Mouse (Mus musculus) forebrain, embryonic 13.5 days (tissue): Measurements from ENCODE around the gene Pdzd2. TPM values are rescaled to one million over a fixed set of nuclear protein-coding genes. Genes with fewer than 3 reads are reported as not detected.

ENCODE experiments used
- ATAC-seq: fragments of 200-750 bp; cut with Nextera tagmentation; 2 replicates; pipeline ENCODE4 v1.8.0; 2017
- H3K27ac ChIP-seq: fragments of 300-500 bp; sonication (generic); 2 replicates; pipeline ENCODE4 v1.5.1; 2015; ENCODE audit warnings: inconsistent platforms, mild to moderate bottlenecking, moderate library complexity
- H3K27me3 ChIP-seq: fragments of 300-500 bp; sonication (generic); 2 replicates; pipeline ENCODE4 v1.6.1; 2015; ENCODE audit warnings: mild to moderate bottlenecking, inconsistent platforms
- H3K36me3 ChIP-seq: fragments of 300-500 bp; sonication (generic); 2 replicates; pipeline ENCODE4 v1.6.1; 2015; ENCODE audit warnings: mild to moderate bottlenecking, inconsistent platforms; ENCODE audit not compliant: poor library complexity, severe bottlenecking
- H3K4me1 ChIP-seq: fragments of 300-500 bp; sonication (generic); 2 replicates; pipeline ENCODE4 v1.6.1; 2015; ENCODE audit warnings: inconsistent platforms
- H3K4me2 ChIP-seq: fragments of 300-500 bp; sonication (generic); 2 replicates; pipeline ENCODE4 v1.6.1; 2015; ENCODE audit warnings: inconsistent platforms, mild to moderate bottlenecking, moderate library complexity
- H3K4me3 ChIP-seq: fragments of 300-500 bp; sonication (generic); 2 replicates; pipeline ENCODE4 v1.5.1; 2015; ENCODE audit warnings: mild to moderate bottlenecking, inconsistent platforms
- H3K9ac ChIP-seq: fragments of 300-500 bp; sonication (generic); 2 replicates; pipeline ENCODE4 v1.6.1; 2015; ENCODE audit warnings: mild to moderate bottlenecking, inconsistent platforms
- H3K9me3 ChIP-seq: fragments of 300-500 bp; sonication (generic); replicated peaks from 2 replicates; pipeline ENCODE4 v1.6.1; 2016; ENCODE audit warnings: inconsistent platforms
- WGBS: fragments of 180-500 bp; shearing (Covaris S2); methylation state at CpG from one replicate; pipeline ENCODE4 v1.1.7; 2015; 5-methylcytosine and 5-hydroxymethylcytosine counted together
- microRNA-seq: library from miRNA; unstranded; fragments of <30 nt; microRNA quantifications from one replicate; pipeline ENCODE4, GENCODE M21; 2016
- polyA plus RNA-seq: library from polyadenylated mRNA; unstranded; fragments of >200 nt; fragmentation: Nextera tagmentation; extraction: Ambion mirVana; gene quantifications from 2 replicates; pipeline ENCODE4 v1.2.1, GENCODE M21; 2015

The Pdzd2 gene
- polyA plus RNA-seq, 1 experiment from 2014 or later: 5.5 TPM

DNA sequence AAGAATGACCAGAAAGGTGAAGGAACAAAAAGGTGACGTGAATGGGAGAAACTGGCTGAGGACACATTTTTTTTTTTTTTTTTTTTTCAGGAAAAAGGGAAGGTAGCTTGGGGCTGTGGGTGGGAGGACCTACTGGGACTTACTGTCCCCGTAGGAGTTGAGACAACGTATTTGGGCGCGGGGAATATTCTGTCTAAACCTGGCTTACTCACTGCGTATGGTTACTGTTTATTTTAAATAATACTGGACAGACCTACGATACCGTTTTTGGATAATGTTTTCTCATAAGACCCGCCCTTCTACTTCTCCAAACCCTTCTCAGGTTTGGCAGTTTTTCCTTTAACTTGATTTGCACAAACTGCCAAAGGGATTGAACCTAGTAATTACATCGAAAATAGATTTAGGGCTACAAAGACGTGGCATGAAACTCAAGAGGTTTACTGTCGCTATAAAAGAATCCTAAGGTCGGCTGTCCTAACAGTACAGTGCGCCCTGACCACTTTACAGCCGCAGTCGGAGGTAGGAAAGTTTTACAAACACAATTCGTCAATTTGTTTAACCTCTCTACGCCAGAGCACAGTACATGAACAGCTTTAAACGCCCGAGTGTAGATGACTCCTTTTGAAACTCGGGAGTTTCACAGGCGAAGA, 419.2 kb downstream of the Pdzd2 start:
- Histone ChIP-seq H3K4me1 (peaks cover 25% of the 10 kb centered on the region), H3K4me2 (peak overlapping the region; percentile 77), H3K4me3 (peak overlapping the region; percentile 99), H3K36me3 (peaks cover 1% of the 10 kb centered on the region; the same call in 1 of the 2 replicates), H3K9me3 (no peaks in the 10 kb centered on the region), H3K9ac (peak overlapping the region; percentile 96), H3K27ac (peak overlapping the region; percentile 44; the same call in 1 of the 2 replicates), H3K27me3 (peaks cover 14% of the 10 kb centered on the region)
- ATAC-seq: no peak
- WGBS: 3% methylated on average over 22 of the region's 22 CpGs

DNA sequence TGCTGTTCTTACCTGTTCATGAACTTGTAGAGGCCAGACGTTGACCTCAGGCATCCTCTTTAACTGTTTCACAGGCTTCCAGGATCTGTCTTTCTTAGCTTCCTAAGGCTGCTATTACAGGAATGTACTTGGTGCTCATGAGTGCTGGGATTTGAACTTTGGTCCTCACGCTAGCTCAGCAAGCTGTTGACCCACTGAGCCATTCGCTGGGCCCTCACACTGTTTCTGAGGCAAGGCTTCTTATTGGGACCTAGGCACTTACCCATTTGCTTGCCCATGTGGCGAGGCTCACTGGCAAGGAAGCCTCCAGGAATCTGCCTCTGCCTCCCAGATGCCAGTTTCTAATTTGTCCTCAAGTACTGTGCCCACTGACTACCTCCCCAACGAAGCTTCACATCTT, 419.8 kb downstream of the Pdzd2 start:
- Histone ChIP-seq H3K9me3 (no peaks in the 10 kb centered on the region), H3K27ac (no peak overlapping the region), H3K36me3 (no peaks in the 10 kb centered on the region), H3K9ac (no peak overlapping the region), H3K27me3 (peaks cover 14% of the 10 kb centered on the region), H3K4me2 (peak overlapping the region; percentile 77; the same call in 1 of the 2 replicates), H3K4me3 (no peak overlapping the region), H3K4me1 (peaks cover 25% of the 10 kb centered on the region)
- ATAC-seq: no peak
- WGBS: 53% methylated on average over 5 of the region's 5 CpGs

DNA sequence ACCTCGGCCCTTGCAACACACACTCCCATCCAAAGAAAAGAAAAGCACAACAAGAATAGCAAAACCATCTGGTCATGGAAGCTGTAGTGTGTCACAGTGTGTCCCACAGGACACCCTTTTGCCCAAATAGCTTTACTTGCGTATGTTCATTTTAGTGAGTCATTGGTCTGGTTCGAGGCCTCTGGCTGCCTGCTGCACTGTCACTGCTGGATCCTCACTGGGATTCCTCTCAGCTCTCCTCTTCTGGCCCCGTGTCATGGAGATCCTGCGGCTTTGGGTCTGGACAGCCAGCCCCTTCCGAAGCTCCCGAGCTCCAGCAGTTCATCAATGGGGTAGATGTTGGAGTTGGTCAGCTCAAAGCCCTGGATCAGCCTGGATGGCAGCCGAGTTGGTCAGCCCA, 421.3 kb downstream of the Pdzd2 start:
- Histone ChIP-seq H3K4me2 (no peak overlapping the region), H3K9me3 (no peaks in the 10 kb centered on the region), H3K27ac (no peak overlapping the region), H3K27me3 (peaks cover 14% of the 10 kb centered on the region), H3K36me3 (no peaks in the 10 kb centered on the region), H3K4me3 (no peak overlapping the region), H3K9ac (no peak overlapping the region), H3K4me1 (peaks cover 13% of the 10 kb centered on the region)
- ATAC-seq: no peak
- 87% methylated on average over 8 of the region's 8 CpGs for WGBS

DNA sequence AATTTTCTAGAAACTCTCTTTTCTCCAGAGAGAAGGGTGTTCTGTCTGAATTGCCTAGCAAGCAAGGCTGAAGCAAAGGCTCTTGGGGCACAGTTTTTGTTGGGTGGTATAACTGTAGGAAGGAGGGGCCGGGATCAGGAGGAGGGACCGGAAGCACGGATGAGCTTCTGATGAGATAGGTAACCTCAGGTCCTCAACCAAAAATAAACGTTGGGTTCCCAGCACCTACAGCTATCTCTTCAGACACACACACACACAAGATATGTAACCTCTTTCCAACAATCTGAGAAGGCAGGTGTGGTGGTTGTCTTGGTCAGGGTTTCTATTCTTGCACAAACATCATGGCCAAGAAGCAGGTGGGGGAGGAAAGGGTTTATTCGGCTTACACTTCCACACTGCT, 422.4 kb downstream of the Pdzd2 start:
- peaks cover 14% of the 10 kb centered on the region for H3K27me3 ChIP-seq
- H3K4me3 ChIP-seq: no peak overlapping the region
- H3K4me1 ChIP-seq: 0 out of 2 replicates have a peak, but pooled peaks cover 2% of the 10 kb centered on the region
- H3K9me3 ChIP-seq: no peaks in the 10 kb centered on the region
- 82% methylated on average over 5 of the region's 5 CpGs for WGBS
- H3K27ac ChIP-seq: no peak overlapping the region
- ATAC-seq: no peak
- H3K9ac ChIP-seq: no peak overlapping the region
- H3K36me3 ChIP-seq: no peaks in the 10 kb centered on the region
- no peak overlapping the region for H3K4me2 ChIP-seq

DNA sequence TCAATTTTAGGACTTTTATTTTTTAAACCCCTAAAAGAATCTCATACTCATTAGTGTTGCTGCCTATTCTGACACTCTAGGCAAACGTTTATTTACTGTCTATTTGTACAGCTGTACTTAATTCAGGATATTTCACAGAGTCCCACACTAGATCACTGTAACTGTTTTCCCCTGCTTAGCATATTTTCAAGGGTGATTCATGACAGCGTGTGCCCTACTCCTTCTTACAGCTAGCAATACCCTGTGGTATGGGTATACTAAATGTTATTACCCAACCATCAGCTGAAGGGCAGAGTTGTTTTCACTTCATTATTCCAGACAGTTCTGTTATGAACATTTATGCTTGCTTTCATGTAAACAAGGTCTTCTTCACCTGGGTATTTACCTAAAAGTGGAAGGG, 423.7 kb downstream of the Pdzd2 start:
- WGBS: 81% methylated on average over 2 of the region's 2 CpGs
- Histone ChIP-seq H3K27me3 (peaks cover 14% of the 10 kb centered on the region), H3K4me3 (no peak overlapping the region), H3K36me3 (no peaks in the 10 kb centered on the region), H3K9ac (no peak overlapping the region), H3K27ac (no peak overlapping the region), H3K9me3 (no peaks in the 10 kb centered on the region), H3K4me1 (no peaks in the 10 kb centered on the region), H3K4me2 (no peak overlapping the region)
- ATAC-seq: no peak

DNA sequence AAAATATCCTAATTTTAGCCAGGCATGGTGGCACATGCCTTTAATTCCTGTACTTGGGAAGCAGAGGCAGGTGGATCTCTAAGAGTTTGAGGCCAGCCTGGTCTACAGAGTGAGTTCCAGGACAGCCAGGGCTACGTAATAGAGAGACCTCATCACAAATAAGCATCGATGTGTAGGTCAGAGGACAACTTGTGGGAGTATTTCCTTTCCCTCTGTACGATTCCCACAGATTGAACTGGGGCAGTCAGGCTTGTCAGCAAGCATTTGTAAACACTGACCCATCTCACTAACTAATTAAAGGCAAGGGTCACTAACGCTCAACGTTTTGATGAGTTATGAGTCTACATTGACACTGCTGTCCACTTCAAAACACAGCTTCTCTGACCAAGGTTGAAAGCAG, 425.1 kb downstream of the Pdzd2 start:
- no peaks in the 10 kb centered on the region for H3K4me1 ChIP-seq

DNA sequence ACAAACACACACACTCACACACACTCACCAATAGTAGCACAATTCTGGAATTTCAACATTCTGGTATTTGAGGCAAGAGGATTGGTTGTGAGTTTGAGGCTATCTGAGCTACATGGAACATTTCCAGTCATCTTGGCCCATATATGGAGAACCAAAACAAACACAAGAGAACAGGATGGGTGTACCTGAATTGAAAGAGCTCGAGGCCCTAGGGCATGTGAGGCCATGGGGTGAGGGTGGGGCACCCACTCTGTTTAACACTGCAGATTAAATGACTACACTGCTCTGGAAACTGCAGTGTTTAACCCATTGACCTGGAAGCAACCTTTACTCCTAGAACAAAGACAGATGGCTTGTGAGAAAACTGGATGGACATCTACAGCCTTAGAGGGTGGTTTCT, 426.5 kb downstream of the Pdzd2 start:
- no peak overlapping the region for H3K4me3 ChIP-seq
- 31% methylated on average over 1 of the region's 1 CpGs for WGBS
- no peak for ATAC-seq
- H3K27ac ChIP-seq: no peak overlapping the region
- H3K9me3 ChIP-seq: no peaks in the 10 kb centered on the region
- no peak overlapping the region for H3K9ac ChIP-seq
- H3K4me2 ChIP-seq: no peak overlapping the region
- no peaks in the 10 kb centered on the region for H3K27me3 ChIP-seq
- no peaks in the 10 kb centered on the region for H3K4me1 ChIP-seq
- H3K36me3 ChIP-seq: no peaks in the 10 kb centered on the region

More for the DNA sequence above, 425.1 kb downstream of the Pdzd2 start:
- ATAC-seq: no peak
- 87% methylated on average over 5 of the region's 5 CpGs for WGBS
- peaks cover 8% of the 10 kb centered on the region for H3K27me3 ChIP-seq
- H3K9ac ChIP-seq: no peak overlapping the region
- H3K4me2 ChIP-seq: no peak overlapping the region
- no peaks in the 10 kb centered on the region for H3K9me3 ChIP-seq
- H3K4me3 ChIP-seq: no peak overlapping the region
- H3K27ac ChIP-seq: no peak overlapping the region
- H3K36me3 ChIP-seq: no peaks in the 10 kb centered on the region

DNA sequence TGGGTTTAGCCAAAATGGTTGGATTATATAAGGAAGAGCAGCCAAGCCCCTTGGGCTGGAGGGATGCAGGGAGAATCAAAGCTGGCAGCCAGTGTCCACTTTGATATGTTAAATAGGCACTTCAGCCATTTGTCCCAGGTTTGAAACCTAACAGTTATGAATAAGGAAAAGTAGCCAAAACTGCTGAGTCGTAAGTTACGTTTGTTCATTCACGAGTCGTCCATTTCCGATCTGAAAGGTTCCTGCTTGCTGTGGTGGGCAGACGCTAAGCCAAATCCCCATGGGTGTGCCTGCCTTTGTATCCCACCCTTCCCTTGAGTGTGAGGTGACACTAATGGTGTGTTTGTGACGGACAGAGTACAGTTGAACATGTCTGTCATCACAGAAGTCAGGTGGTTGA, 428.3 kb downstream of the Pdzd2 start:
- ATAC-seq: no peak
- H3K27ac ChIP-seq: no peak overlapping the region
- no peaks in the 10 kb centered on the region for H3K27me3 ChIP-seq
- H3K4me1 ChIP-seq: no peaks in the 10 kb centered on the region
- no peak overlapping the region for H3K4me2 ChIP-seq
- no peaks in the 10 kb centered on the region for H3K9me3 ChIP-seq
- WGBS: 88% methylated on average over 7 of the region's 7 CpGs
- H3K9ac ChIP-seq: no peak overlapping the region
- H3K36me3 ChIP-seq: no peaks in the 10 kb centered on the region
- no peak overlapping the region for H3K4me3 ChIP-seq

DNA sequence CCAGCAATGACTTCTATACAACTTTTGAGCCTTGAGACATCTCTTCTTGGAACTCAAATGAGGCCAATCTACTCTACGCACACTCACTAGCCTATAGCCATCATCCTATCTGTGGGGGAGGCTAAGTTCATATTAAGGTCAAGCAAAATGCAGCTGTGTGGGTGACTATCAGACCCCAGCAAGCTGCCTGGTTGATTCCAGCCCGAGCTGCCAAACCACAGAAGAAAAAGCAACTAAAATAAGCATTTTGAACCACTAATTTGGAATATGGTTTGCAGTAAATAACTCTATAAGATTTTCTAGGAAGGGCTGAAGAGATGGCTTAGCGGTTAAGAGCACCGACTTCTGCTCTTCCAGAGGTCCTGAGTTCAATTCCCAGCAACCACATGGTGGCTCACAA, 429.0 kb downstream of the Pdzd2 start:
- H3K27me3 ChIP-seq: no peaks in the 10 kb centered on the region
- H3K27ac ChIP-seq: no peak overlapping the region
- H3K9ac ChIP-seq: no peak overlapping the region
- no peak for ATAC-seq
- no peaks in the 10 kb centered on the region for H3K4me1 ChIP-seq
- H3K36me3 ChIP-seq: no peaks in the 10 kb centered on the region
- no peak overlapping the region for H3K4me2 ChIP-seq
- no peaks in the 10 kb centered on the region for H3K9me3 ChIP-seq
- WGBS: 91% methylated on average over 4 of the region's 4 CpGs
- H3K4me3 ChIP-seq: no peak overlapping the region

Small RNA genes within 50 kb of the gene (microRNA-seq; reads per million reads assigned to microRNA genes)
- gene Gm24135 (not detected), gene Gm24302 (not detected)

Other genes starting within 250 kb of the Pdzd2 start
- gene 6030458C11Rik, start 84.7 kb upstream of the Pdzd2 start, polyA plus RNA-seq: 36.6 and 36.8 TPM in 2 replicates
- 50.9 and 55.3 TPM in 2 replicates for gene Drosha, start 84.9 kb upstream of the Pdzd2 start, polyA plus RNA-seq